Mouse (Mus musculus): ENCODE results near the gene Maml2.

DNA sequence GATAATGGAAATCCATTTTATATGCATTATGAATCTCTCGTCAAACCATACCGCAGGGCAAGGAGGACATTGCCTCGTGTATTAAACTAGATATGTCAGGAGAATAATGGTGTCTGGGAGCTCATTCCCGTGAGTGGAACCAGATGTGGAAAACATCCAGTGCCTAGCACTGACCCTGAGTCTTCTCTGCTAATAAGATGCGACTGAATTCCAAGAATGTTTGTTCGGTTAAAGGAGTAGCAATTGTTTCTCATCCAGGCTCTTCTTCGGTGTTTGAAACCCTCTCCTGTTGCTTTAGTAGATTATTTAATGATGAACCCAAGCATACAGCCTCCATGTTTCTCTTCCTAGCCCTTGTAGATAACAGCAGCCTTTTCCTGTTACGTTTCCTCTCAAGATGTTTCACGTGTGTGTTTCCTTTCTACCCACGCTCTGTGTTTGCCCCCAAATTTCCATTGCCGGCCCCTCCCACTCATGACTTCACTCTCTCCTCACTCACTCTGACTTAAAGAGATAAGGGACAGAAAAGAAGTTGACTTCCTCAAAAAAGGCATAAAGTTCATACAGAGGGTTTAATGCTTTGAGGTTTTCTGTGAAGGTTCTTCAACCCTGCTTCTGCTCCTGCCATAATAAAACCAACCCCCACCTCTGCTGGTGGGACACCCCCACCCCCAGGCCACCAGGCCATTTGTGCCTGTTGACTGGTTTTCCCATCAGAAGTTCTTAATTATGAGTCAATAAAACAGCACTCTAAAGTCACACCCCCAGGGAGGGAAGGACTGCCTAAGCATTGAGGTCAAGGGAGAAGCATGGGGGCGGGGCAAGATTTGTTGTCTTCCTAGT, 238.9 kb downstream of the Maml2 start:
- TF ChIP-seq POLR2A (IDR thresholded peaks at IDR 0.05; ENCODE audit: insufficient read depth, low read depth, low read length) (no peak), CTCF (IDR thresholded peaks at IDR 0.05; ENCODE audit: insufficient read depth, low read depth, low read length) (no peak)
